Comparison of ENCODE assay signal across 26 mouse cellular contexts in genomic region chr4:128848961-128849360, GRCm38 (mm10). TPM values are rescaled to one million over a fixed set of nuclear protein-coding genes. Genes with fewer than 3 reads are reported as not detected.
A peak's percentile ranks its signal among the peaks of the same experiment; 100 is the strongest.
DNase-seq lines count a peak whose midpoint lies in the region; ATAC-seq and TF ChIP-seq lines count a peak whose summit lies in the region.
"Had no signal": no experiment of that assay in that cellular context is flagged by ENCODE, and none has a peak within 500 bp of the region (broad histone marks: within the 10 kb centered on the region; RNA-seq: fewer than 3 reads in every experiment).

No protein-coding gene starts in this region.

- peaks cover 9% of the 10 kb centered on the region; the same call in 1 of the 2 replicates for H3K27me3 ChIP-seq in liver, embryonic 13.5 days
- H3K27me3 ChIP-seq in liver, postnatal 0 days (ENCODE audit: insufficient read depth, low read length): no peaks in the 10 kb centered on the region
- H3K27me3 ChIP-seq in splenic B cell, adult 2 months (ENCODE audit: control insufficient read depth, insufficient read depth, low read length, poor library complexity, severe bottlenecking): no peaks in the 10 kb centered on the region
- H3K27me3 ChIP-seq: heart, embryonic 15.5 days; hindbrain, embryonic 12.5 days; midbrain, embryonic 15.5 days; neural tube, embryonic 12.5 days; Patski had no signal

- peaks cover 31% of the 10 kb centered on the region for H3K4me1 ChIP-seq in liver, embryonic 13.5 days (replicated peaks)
- H3K4me1 ChIP-seq in liver, postnatal 0 days (ENCODE audit: insufficient read depth): no peaks in the 10 kb centered on the region

- no peak overlapping the region for H3K27ac ChIP-seq in liver, embryonic 13.5 days
- no peak overlapping the region for H3K27ac ChIP-seq in liver, postnatal 0 days (ENCODE audit: low read depth)
- H3K27ac ChIP-seq: heart, embryonic 15.5 days; hindbrain, embryonic 12.5 days; midbrain, embryonic 15.5 days; neural tube, embryonic 12.5 days had no signal

- no peak overlapping the region for H3K9ac ChIP-seq in liver, embryonic 13.5 days
- no peak overlapping the region for H3K9ac ChIP-seq in liver, postnatal 0 days (replicated peaks)
- H3K9ac ChIP-seq: forebrain, postnatal 0 days; heart, embryonic 15.5 days; hindbrain, embryonic 12.5 days; midbrain, embryonic 15.5 days; neural tube, embryonic 12.5 days had no signal

- no peak for DNase-seq in liver, embryonic 13.5 days
- no peak for DNase-seq in liver, postnatal 0 days
- DNase-seq in splenic B cell, adult 2 months (ENCODE audit: low read depth, low spot score): peak; percentile 9
- DNase-seq in thymus, postnatal 10 days (ENCODE audit: low spot score in 2 of 2): no peak
- DNase-seq in frontal cortex, adult 2 months (ENCODE audit: extremely low spot score in 1 of 2, low spot score in 1 of 2): no peak
- DNase-seq: adrenal gland, postnatal 36 days; B cell, adult 2 months; cerebellum, adult 18-20 months; cerebellum, postnatal 10 days; forebrain, postnatal 0 days; gastrocnemius, postnatal 10 days; kidney, adult 11 months; kidney, postnatal 25 days; lung, adult 18-20 months; lung, postnatal 10 days; right cerebral cortex, adult 18-20 months; right cerebral cortex, postnatal 4 days; thymus, adult 2 months had no signal

- 87% methylated on average over 3 of the region's 3 CpGs for WGBS in liver, embryonic 13.5 days (ENCODE audit: insufficient replicate concordance)
- 79% methylated on average over 3 of the region's 3 CpGs for WGBS in liver, postnatal 0 days (ENCODE audit: insufficient replicate concordance)

- TF ChIP-seq EP300 in liver, postnatal 0 days (IDR thresholded peaks at IDR 0.05; ENCODE audit: low read depth): no peak

- H3K36me3 ChIP-seq in liver, embryonic 13.5 days: no peaks in the 10 kb centered on the region
- no peaks in the 10 kb centered on the region for H3K36me3 ChIP-seq in liver, postnatal 0 days (replicated peaks; ENCODE audit: insufficient read depth, low read length)
- no peaks in the 10 kb centered on the region for H3K36me3 ChIP-seq in splenic B cell, adult 2 months (ENCODE audit: control insufficient read depth, insufficient read depth, low read length, poor library complexity, severe bottlenecking)
- H3K36me3 ChIP-seq: heart, embryonic 15.5 days; hindbrain, embryonic 12.5 days; midbrain, embryonic 15.5 days; neural tube, embryonic 12.5 days had no signal

- no peak overlapping the region for H3K4me2 ChIP-seq in liver, embryonic 13.5 days
- H3K4me2 ChIP-seq in liver, postnatal 0 days (ENCODE audit: low read depth, low read length): no peak overlapping the region
- H3K4me2 ChIP-seq: heart, embryonic 15.5 days; hindbrain, embryonic 12.5 days; midbrain, embryonic 15.5 days; neural tube, embryonic 12.5 days had no signal

- ATAC-seq in liver, embryonic 13.5 days (ENCODE audit: low read depth): 0 out of 2 replicates have a peak, but pooled peaks have one; percentile 29
- no peak for ATAC-seq in liver, postnatal 0 days
- ATAC-seq in activated CD4-positive, CD25-positive, alpha-beta regulatory T cell, adult 4 months: peak; percentile 43
- ATAC-seq in megakaryocyte, adult 5-6 weeks (ENCODE audit: poor library complexity, severe bottlenecking): peak; percentile 94
- ATAC-seq: forebrain, postnatal 0 days; midbrain, embryonic 15.5 days; Patski had no signal

- no peak overlapping the region for H3K4me3 ChIP-seq in liver, embryonic 13.5 days (replicated peaks)
- no peak overlapping the region for H3K4me3 ChIP-seq in liver, postnatal 0 days (ENCODE audit: low read depth, low read length)
- H3K4me3 ChIP-seq: erythroblast, embryonic 14.5 days; heart, embryonic 15.5 days; hindbrain, embryonic 12.5 days; midbrain, embryonic 15.5 days; neural tube, embryonic 12.5 days had no signal

- no peaks in the 10 kb centered on the region for H3K9me3 ChIP-seq in liver, embryonic 13.5 days (replicated peaks)
- H3K9me3 ChIP-seq in liver, postnatal 0 days (ENCODE audit: low read length): no peaks in the 10 kb centered on the region
- H3K9me3 ChIP-seq: heart, embryonic 15.5 days; hindbrain, embryonic 12.5 days; midbrain, embryonic 15.5 days; neural tube, embryonic 12.5 days had no signal

- TF ChIP-seq CTCF in liver, postnatal 0 days (IDR thresholded peaks at IDR 0.05; ENCODE audit: low read depth): no peak

RNA-seq across cellular contexts. Expression of gene Trim62, which starts 34.4 kb away (rescaled TPM):
- 0.30 and 0.35 TPM in 2 replicates for polyA plus RNA-seq in liver, embryonic 13.5 days (2015; fragmentation: Nextera tagmentation; extraction: Ambion mirVana)
- polyA plus RNA-seq in liver, postnatal 0 days (2015; fragmentation: Nextera tagmentation; extraction: Ambion mirVana): 0.26 and 0.32 TPM in 2 replicates
- polyA plus RNA-seq in activated CD4-positive, CD25-positive, alpha-beta regulatory T cell, adult 4 months (2017; shearing (Covaris generic)): 1 to 10 TPM in 1 of 2 experiments, under 1 TPM in 1; 0.96 to 1.6 TPM
- 2.0 and 2.1 TPM in 2 replicates for total RNA-seq in megakaryocyte, adult 5-6 weeks (2015)
- total RNA-seq in megakaryocyte, adult 5-6 weeks (2017): 0.81 and 0.84 TPM in 2 replicates
- 26.0 and 26.5 TPM in 2 replicates for polyA plus RNA-seq in frontal cortex, adult 2 months (2012; rRNA removed)
- polyA plus RNA-seq: erythroblast, embryonic 14.5 days had no signal

RNA-seq across cellular contexts. Expression of gene Zfp362, which starts 43.1 kb away (rescaled TPM):
- 7.1 and 7.3 TPM in 2 replicates for polyA plus RNA-seq in liver, embryonic 13.5 days (2015; fragmentation: Nextera tagmentation; extraction: Ambion mirVana)
- polyA plus RNA-seq in liver, postnatal 0 days (2015; fragmentation: Nextera tagmentation; extraction: Ambion mirVana): 5.1 and 5.4 TPM in 2 replicates
- polyA plus RNA-seq in activated CD4-positive, CD25-positive, alpha-beta regulatory T cell, adult 4 months (2017; shearing (Covaris generic)): 10 to 100 TPM in 1 of 2 experiments, 1 to 10 TPM in 1; 6.9 to 13.2 TPM
- total RNA-seq in megakaryocyte, adult 5-6 weeks (2015): 20.4 and 20.9 TPM in 2 replicates
- 3.0 and 4.3 TPM in 2 replicates for total RNA-seq in megakaryocyte, adult 5-6 weeks (2017)
- 30.0 and 32.0 TPM in 2 replicates for polyA plus RNA-seq in frontal cortex, adult 2 months (2012; rRNA removed)

Comparison
In these comparisons a context has a peak if more than half of its experiments do, and no peak if none do; other contexts are left out.
1. RNA of gene Trim62, which starts 34.4 kb away (polyA plus RNA-seq): 26.0 to 26.5 TPM in frontal cortex, adult 2 months; 0.96 to 1.6 TPM in activated CD4-positive, CD25-positive, alpha-beta regulatory T cell, adult 4 months, 0.30 to 0.35 TPM in liver, embryonic 13.5 days and 0.26 to 0.32 TPM in liver, postnatal 0 days; every median in the first group is over 10 times any median in the second.